Mouse (Mus musculus): ENCODE measurements around the gene Gm6676.
"Not testable (repeated sequence)": the region's sequence is repeated elsewhere in the genome, so short reads cannot be mapped to it uniquely, and the experiment has no call there.

The Gm6676 gene

GRCm38 (mm10) chr14:7125312-7125711 lies at the start of gene Gm6676:
Gm6676 (minus strand) TSS chr14:7125412.
- not testable (repeated sequence) for DNase-seq (ENCODE audit: low spot score in 2 of 2)

- DNase-seq (ENCODE audit: low spot score in 2 of 2) = peak in 1 of 2 experiments; percentile 3
These were observed 49.3 kb upstream of the Gm6676 start, which contains the start of gene Gm3512 for GRCm38 (mm10) chr14:7174483-7174971. Gm3512 (minus strand) TSS chr14:7174533.

DNA sequence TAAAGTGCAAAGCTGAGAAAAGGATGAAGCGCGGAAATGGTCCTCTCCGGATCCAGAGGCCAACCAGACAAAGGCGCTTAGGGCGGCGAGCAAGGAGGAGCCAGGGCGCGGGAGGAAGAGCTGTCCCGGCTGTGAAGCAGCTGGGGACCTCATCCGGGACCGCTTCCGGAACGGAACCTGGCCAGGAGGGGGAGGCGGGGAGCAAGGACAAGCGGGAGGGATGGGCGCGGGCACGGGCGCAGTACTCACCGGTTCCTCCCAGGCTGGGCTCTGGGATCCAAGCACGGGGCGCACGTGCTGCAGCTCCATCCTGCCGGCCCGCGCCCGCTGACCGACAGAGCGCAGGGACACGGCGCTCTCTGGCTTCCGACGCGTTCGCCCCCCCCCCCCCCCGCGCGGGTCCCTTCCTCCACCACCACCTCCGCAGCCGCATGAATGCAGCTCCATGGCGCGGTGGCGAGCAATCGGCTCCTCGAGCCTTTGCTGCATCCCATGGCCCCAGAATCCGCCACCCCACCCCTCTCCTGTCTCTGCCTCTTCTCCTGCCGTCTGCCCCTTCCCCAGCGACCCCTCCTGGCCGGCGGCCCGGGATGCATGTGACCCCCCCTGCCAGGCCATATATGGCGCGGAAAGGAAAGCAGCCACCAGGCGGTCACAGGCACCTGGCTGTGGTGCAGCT lies 19.9 kb downstream of the Gm6676 start:
- peak; percentile 2 for DNase-seq (ENCODE audit: low spot score in 2 of 2)

DNA sequence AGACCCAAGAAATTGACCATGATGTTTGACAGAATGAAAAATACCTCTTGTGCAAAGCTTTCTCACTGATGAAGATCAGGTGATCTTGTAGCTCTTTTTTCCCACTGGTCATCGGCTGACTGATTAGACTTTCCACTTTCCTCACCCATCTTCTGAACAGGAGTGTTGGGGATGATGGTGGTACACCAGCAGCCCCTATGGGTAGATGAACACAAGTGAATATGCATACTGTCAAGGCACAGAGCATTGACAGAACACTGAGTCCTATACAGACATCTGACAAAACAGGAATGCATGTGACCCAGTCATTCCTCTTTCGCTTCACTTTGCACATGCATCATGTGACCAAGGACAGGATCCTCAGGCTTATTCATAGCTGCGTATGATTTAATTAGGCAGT lies 24.7 kb downstream of the Gm6676 start, which contains the start of gene Gm3696:
Gene Gm3696, minus strand, starts transcription at position 101 of the 400 bp plus-strand sequence.
- not testable (repeated sequence) for DNase-seq (ENCODE audit: low spot score in 2 of 2)
